Comparison of ENCODE assay signal across 8 mouse cellular contexts in the genomic region with DNA sequence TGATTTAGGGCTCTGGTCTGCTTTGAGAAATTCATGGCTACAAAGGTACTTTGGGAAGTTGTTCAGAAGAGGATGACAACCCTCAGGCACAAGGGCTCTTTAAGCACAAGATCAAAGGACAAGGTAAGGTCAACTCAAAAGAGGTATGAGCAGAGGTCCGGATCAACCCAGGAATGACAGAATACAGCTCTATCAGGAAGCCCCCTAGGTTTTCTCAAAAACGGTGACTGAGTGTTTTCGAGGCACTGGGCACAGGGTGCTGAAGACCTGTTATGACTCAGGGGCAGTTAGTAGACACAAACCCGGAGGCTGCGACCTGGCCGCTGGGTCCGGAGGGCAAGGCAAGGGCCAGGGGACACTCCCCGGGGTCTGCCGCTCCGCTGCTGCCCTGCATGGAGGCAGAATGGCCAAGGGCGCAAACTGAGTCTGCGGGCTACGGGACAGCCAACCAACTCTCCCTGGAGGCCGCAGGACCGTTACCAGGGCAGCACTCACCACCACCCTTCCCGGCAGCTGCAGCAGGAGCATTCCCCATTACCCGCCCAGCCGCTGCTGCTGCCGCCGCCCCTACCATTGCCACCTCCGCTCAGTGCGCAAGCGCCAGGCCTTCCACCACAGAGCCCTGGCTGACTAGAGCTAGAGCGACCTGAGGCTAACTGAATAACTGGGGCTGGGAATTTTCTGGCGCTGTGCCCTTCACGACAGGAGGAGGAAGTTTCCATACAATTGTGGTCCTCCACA. TPM values are rescaled to one million over a fixed set of nuclear protein-coding genes. Genes with fewer than 3 reads are reported as not detected.
DNase-seq lines count a peak whose midpoint lies in the region; ATAC-seq lines count a peak whose summit lies in the region.

No protein-coding gene starts in this region.

- peak overlapping the region; percentile 54 for H3K9ac ChIP-seq in hindbrain, embryonic 11.5 days (ENCODE audit: low read depth, low read length)
- peak overlapping the region; percentile 74 for H3K9ac ChIP-seq in lung, embryonic 16.5 days (ENCODE audit: low read length)

- no peaks in the 10 kb centered on the region for H3K9me3 ChIP-seq in hindbrain, embryonic 11.5 days (ENCODE audit: control insufficient read depth, low read length)
- H3K9me3 ChIP-seq in lung, embryonic 16.5 days (ENCODE audit: control insufficient read depth, low read length) = no peaks in the 10 kb centered on the region

- peak overlapping the region; percentile 62 for H3K4me2 ChIP-seq in hindbrain, embryonic 11.5 days (replicated peaks; ENCODE audit: low read depth, low read length)
- H3K4me2 ChIP-seq in lung, embryonic 16.5 days (ENCODE audit: low read depth, low read length) = peak overlapping the region; percentile 83

- H3K4me1 ChIP-seq in hindbrain, embryonic 11.5 days (replicated peaks; ENCODE audit: control insufficient read depth, insufficient read depth, low read length) = no peaks in the 10 kb centered on the region
- H3K4me1 ChIP-seq in lung, embryonic 16.5 days (replicated peaks; ENCODE audit: control insufficient read depth, insufficient read depth, low read length) = peaks cover 6% of the 10 kb centered on the region

- ATAC-seq in hindbrain, embryonic 11.5 days (ENCODE audit: low FRiP score) = peak; percentile 93
- ATAC-seq in lung, embryonic 16.5 days (ENCODE audit: low read depth) = peak; percentile 97

- DNase-seq in T-cell, adult 2 months (ENCODE audit: low spot score) = peak; percentile 4
- peak; percentile 83 to 89 for DNase-seq in cerebellum, postnatal 25 days
- peak; percentile 53 to 68 for DNase-seq in frontal cortex, postnatal 14 days (ENCODE audit: low spot score in 2 of 2)
- DNase-seq in hindbrain, embryonic 11.5 days (ENCODE audit: low spot score) = peak; percentile 85
- DNase-seq in layer of hippocampus, postnatal 14 days (ENCODE audit: low spot score in 2 of 2) = peak; percentile 71 to 78
- peak; percentile 94 for DNase-seq in retina, postnatal 1 day
- peak; percentile 55 to 61 for DNase-seq in urinary bladder, adult 18-20 months (ENCODE audit: low spot score in 2 of 2)

- H3K27me3 ChIP-seq in hindbrain, embryonic 11.5 days (ENCODE audit: control insufficient read depth, insufficient read depth, low read length) = no peaks in the 10 kb centered on the region
- no peaks in the 10 kb centered on the region for H3K27me3 ChIP-seq in lung, embryonic 16.5 days (ENCODE audit: control insufficient read depth, insufficient read depth, low read depth, low read length)

- no peak overlapping the region for H3K27ac ChIP-seq in hindbrain, embryonic 11.5 days (ENCODE audit: low read depth, low read length)
- no peak overlapping the region for H3K27ac ChIP-seq in lung, embryonic 16.5 days (ENCODE audit: low read length)

- H3K4me3 ChIP-seq in hindbrain, embryonic 11.5 days (ENCODE audit: low read depth, low read length) = peak overlapping the region; percentile 38
- peak overlapping the region; percentile 57 for H3K4me3 ChIP-seq in lung, embryonic 16.5 days (ENCODE audit: low read length)

- H3K36me3 ChIP-seq in hindbrain, embryonic 11.5 days (ENCODE audit: control insufficient read depth, insufficient read depth, low read length) = no peaks in the 10 kb centered on the region
- peaks cover 3% of the 10 kb centered on the region; the same call in 1 of the 2 replicates for H3K36me3 ChIP-seq in lung, embryonic 16.5 days (ENCODE audit: control insufficient read depth, insufficient read depth, low read length)

- WGBS in hindbrain, embryonic 11.5 days = 5% methylated on average over 25 of the region's 26 CpGs
- WGBS in lung, embryonic 16.5 days = 5% methylated on average over 26 of the region's 26 CpGs

RNA-seq across cellular contexts. Expression of gene Tbccd1, which starts 13.2 kb away (rescaled TPM):
- 33.6 and 36.1 TPM in 2 replicates for polyA plus RNA-seq in hindbrain, embryonic 11.5 days (2014; fragmentation: Nextera tagmentation; extraction: Ambion mirVana)
- total RNA-seq in layer of hippocampus, postnatal 14 days (2021) = 10 to 100 TPM; 15.7 to 16.1 TPM
- 26.7 and 27.4 TPM in 2 replicates for polyA plus RNA-seq in lung, embryonic 16.5 days (2015; fragmentation: Nextera tagmentation; extraction: Ambion mirVana)

RNA-seq across cellular contexts. Expression of gene Dnajb11, which starts 13.4 kb away (rescaled TPM):
- polyA plus RNA-seq in hindbrain, embryonic 11.5 days (2014; fragmentation: Nextera tagmentation; extraction: Ambion mirVana) = 115 and 116 TPM in 2 replicates
- 10 to 100 TPM; 69.5 to 76.3 TPM for total RNA-seq in layer of hippocampus, postnatal 14 days (2021)
- 93.0 and 101 TPM in 2 replicates for polyA plus RNA-seq in lung, embryonic 16.5 days (2015; fragmentation: Nextera tagmentation; extraction: Ambion mirVana)

RNA-seq across cellular contexts. Expression of gene Crygs, which starts 32.9 kb away (rescaled TPM):
- 0.26 TPM in 1 of 2 replicates, not detected in the other for polyA plus RNA-seq in hindbrain, embryonic 11.5 days (2014; fragmentation: Nextera tagmentation; extraction: Ambion mirVana)
- not detected for total RNA-seq in layer of hippocampus, postnatal 14 days (2021)
- not detected in 2 replicates for polyA plus RNA-seq in lung, embryonic 16.5 days (2015; fragmentation: Nextera tagmentation; extraction: Ambion mirVana)

RNA-seq across cellular contexts. Expression of gene Ahsg, which starts 46.8 kb away (rescaled TPM):
- 0.11 TPM in 1 of 2 replicates, not detected in the other for polyA plus RNA-seq in hindbrain, embryonic 11.5 days (2014; fragmentation: Nextera tagmentation; extraction: Ambion mirVana)
- not detected for total RNA-seq in layer of hippocampus, postnatal 14 days (2021)
- 8.9 and 74.9 TPM in 2 replicates for polyA plus RNA-seq in lung, embryonic 16.5 days (2015; fragmentation: Nextera tagmentation; extraction: Ambion mirVana)

Comparison
In these comparisons a context has a peak if more than half of its experiments do, and no peak if none do; other contexts are left out.
1. DNase-seq: peak in every context shown above with its lines; median percentile 94 in retina, postnatal 1 day; 86 in cerebellum, postnatal 25 days; 85 in hindbrain, embryonic 11.5 days; 74 in layer of hippocampus, postnatal 14 days; 60 in frontal cortex, postnatal 14 days; 58 in urinary bladder, adult 18-20 months; 4 in T-cell, adult 2 months.